Mouse (Mus musculus) bone marrow macrophage, adult 2 months (primary cell): ENCODE measurements at regions not wholly inside any gene's neighbourhood (a gene's known extent, or its start where the extent isn't known, plus 50 kb on each side); places are given as distances from the start of the nearest gene placed in this dataset.

ENCODE experiments used
- CTCF ChIP-seq: IDR thresholded peaks from 2 replicates; pipeline ENCODE4 v1.5.1; 2012; ENCODE audit warnings: low read depth, mild to moderate bottlenecking, low read length, moderate library complexity
- POLR2A ChIP-seq: IDR thresholded peaks from 2 replicates; pipeline ENCODE4 v1.6.1; 2012; ENCODE audit warnings: mild to moderate bottlenecking, low read depth, low read length, borderline replicate concordance

GRCm38 (mm10) chr1:73307194-73307593 is 291.5 kb upstream of the Tnp1 start:
- TF ChIP-seq CTCF = no peak
- TF ChIP-seq POLR2A = no peak
